In the genomic region with DNA sequence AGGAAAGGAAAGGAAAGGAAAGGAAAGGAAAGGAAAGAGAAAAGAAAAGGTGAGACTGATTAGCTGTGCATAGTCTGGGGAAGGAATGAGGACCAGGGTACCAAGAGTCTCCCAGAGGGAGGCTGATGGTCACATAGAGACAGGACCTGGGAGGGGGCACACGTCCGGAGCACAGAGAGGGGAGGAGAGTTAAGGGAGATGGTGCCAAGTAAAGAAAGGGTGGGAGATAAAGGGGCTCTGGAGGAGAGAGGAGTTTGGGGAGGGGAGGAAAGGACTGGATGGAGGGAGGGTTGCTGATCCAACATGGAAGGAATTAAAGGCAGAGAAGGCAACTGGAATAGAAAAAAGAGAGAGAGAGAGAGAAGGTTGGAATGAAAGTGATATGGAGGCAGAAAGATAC, we compare ENCODE assay signal across 9 mouse cellular contexts. TPM values are rescaled to one million over a fixed set of nuclear protein-coding genes. Genes with fewer than 3 reads are reported as not detected.
DNase-seq lines count a peak whose midpoint lies in the region; ATAC-seq lines count a peak whose summit lies in the region.
"Had no signal": no experiment of that assay in that cellular context is flagged by ENCODE, and none has a peak within 500 bp of the region (broad histone marks: within the 10 kb centered on the region; RNA-seq: fewer than 3 reads in every experiment).

No protein-coding gene starts in this region.

- intact Hi-C loops in heart, postnatal 36 days (cut with DNase I): no loop called here

- H3K36me3 ChIP-seq in heart, embryonic 11.5 days (ENCODE audit: control insufficient read depth, insufficient read depth, low read length): peaks cover 3% of the 10 kb centered on the region; the same call in 1 of the 2 replicates
- H3K36me3 ChIP-seq in midbrain, embryonic 10.5 days: peaks cover 22% of the 10 kb centered on the region

- H3K4me1 ChIP-seq in heart, embryonic 11.5 days (ENCODE audit: control insufficient read depth, insufficient read depth, low read length): peaks cover 40% of the 10 kb centered on the region
- H3K4me1 ChIP-seq in midbrain, embryonic 10.5 days: peaks cover 73% of the 10 kb centered on the region

- peaks cover 17% of the 10 kb centered on the region for H3K27me3 ChIP-seq in heart, embryonic 11.5 days (ENCODE audit: control insufficient read depth, insufficient read depth, low read length)
- H3K27me3 ChIP-seq in midbrain, embryonic 10.5 days (ENCODE audit: low read depth, poor library complexity, severe bottlenecking): peaks cover 23% of the 10 kb centered on the region; the same call in 1 of the 2 replicates

- peak overlapping the region; percentile 88 for H3K9ac ChIP-seq in heart, embryonic 11.5 days (ENCODE audit: low read depth, low read length)

- ATAC-seq in heart, embryonic 11.5 days (replicated peaks; ENCODE audit: insufficient number of reproducible peaks, low FRiP score, low TSS enrichment): no peak
- ATAC-seq in frontal cortex, adult (ENCODE audit: low TSS enrichment): no peak

- peak overlapping the region; percentile 80 for H3K4me2 ChIP-seq in heart, embryonic 11.5 days

- H3K4me3 ChIP-seq in heart, embryonic 11.5 days (ENCODE audit: low read depth, low read length): peak overlapping the region; percentile 73
- peak overlapping the region; percentile 84 for H3K4me3 ChIP-seq in midbrain, embryonic 10.5 days

- WGBS in heart, embryonic 11.5 days (ENCODE audit: insufficient replicate concordance): 5% methylated on average over 2 of the region's 2 CpGs
- 1% methylated on average over 2 of the region's 2 CpGs for WGBS in midbrain, embryonic 10.5 days

- H3K9me3 ChIP-seq in heart, embryonic 11.5 days (replicated peaks; ENCODE audit: control insufficient read depth, low read length): no peaks in the 10 kb centered on the region
- H3K9me3 ChIP-seq in midbrain, embryonic 10.5 days (replicated peaks): no peaks in the 10 kb centered on the region

- peak overlapping the region; percentile 97 for H3K27ac ChIP-seq in heart, embryonic 11.5 days (ENCODE audit: low read depth, low read length)
- peak overlapping the region; percentile 100 for H3K27ac ChIP-seq in midbrain, embryonic 10.5 days (replicated peaks)

- DNase-seq in heart, postnatal 36 days: no peak
- DNase-seq in retina, embryonic 14.5 days (ENCODE audit: low spot score): peak; percentile 28
- no peak for DNase-seq in retina, postnatal 1 day
- no peak for DNase-seq in midbrain, embryonic 10.5 days (ENCODE audit: low spot score)
- no peak for DNase-seq in left cerebral cortex, adult 18-20 months (ENCODE audit: low spot score in 2 of 2)
- DNase-seq in cerebellum, adult 18-20 months: no peak
- DNase-seq: lung, postnatal 4 days had no signal

RNA-seq across cellular contexts. Expression of a gene that starts 1.4 kb away (rescaled TPM):
- polyA plus RNA-seq in heart, embryonic 11.5 days (2014; fragmentation: Nextera tagmentation; extraction: Ambion mirVana): 60.6 and 89.2 TPM in 2 replicates
- total RNA-seq in heart, postnatal 36 days (2021): 10 to 100 TPM; 29.3 to 37.4 TPM
- 142 and 193 TPM in 2 replicates for polyA plus RNA-seq in midbrain, embryonic 10.5 days (2016; fragmentation: Nextera tagmentation; extraction: Ambion mirVana)
- total RNA-seq in left cerebral cortex, adult 18-20 months (2021): 10 to 100 TPM; 49.0 to 51.5 TPM

RNA-seq across cellular contexts. Expression of a gene that starts 29.5 kb away (rescaled TPM):
- 30.1 and 31.1 TPM in 2 replicates for polyA plus RNA-seq in heart, embryonic 11.5 days (2014; fragmentation: Nextera tagmentation; extraction: Ambion mirVana)
- total RNA-seq in heart, postnatal 36 days (2021): 10 to 100 TPM; 16.9 to 17.4 TPM
- 50.1 and 52.3 TPM in 2 replicates for polyA plus RNA-seq in midbrain, embryonic 10.5 days (2016; fragmentation: Nextera tagmentation; extraction: Ambion mirVana)
- 10 to 100 TPM; 26.7 to 37.5 TPM for total RNA-seq in left cerebral cortex, adult 18-20 months (2021)

RNA-seq across cellular contexts. Expression of a gene that starts 35.7 kb away (rescaled TPM):
- polyA plus RNA-seq in heart, embryonic 11.5 days (2014; fragmentation: Nextera tagmentation; extraction: Ambion mirVana): 9.1 and 12.7 TPM in 2 replicates
- 10 to 100 TPM; 31.9 to 33.0 TPM for total RNA-seq in heart, postnatal 36 days (2021)
- 19.3 and 20.6 TPM in 2 replicates for polyA plus RNA-seq in midbrain, embryonic 10.5 days (2016; fragmentation: Nextera tagmentation; extraction: Ambion mirVana)
- total RNA-seq in left cerebral cortex, adult 18-20 months (2021): 10 to 100 TPM; 34.3 to 35.1 TPM

RNA-seq across cellular contexts. Expression of a gene that starts 59.6 kb away (rescaled TPM):
- 0.29 and 0.62 TPM in 2 replicates for polyA plus RNA-seq in heart, embryonic 11.5 days (2014; fragmentation: Nextera tagmentation; extraction: Ambion mirVana)
- not detected for total RNA-seq in heart, postnatal 36 days (2021)
- polyA plus RNA-seq in midbrain, embryonic 10.5 days (2016; fragmentation: Nextera tagmentation; extraction: Ambion mirVana): 0.17 and 0.22 TPM in 2 replicates
- total RNA-seq in left cerebral cortex, adult 18-20 months (2021): not detected
